In the genomic region with DNA sequence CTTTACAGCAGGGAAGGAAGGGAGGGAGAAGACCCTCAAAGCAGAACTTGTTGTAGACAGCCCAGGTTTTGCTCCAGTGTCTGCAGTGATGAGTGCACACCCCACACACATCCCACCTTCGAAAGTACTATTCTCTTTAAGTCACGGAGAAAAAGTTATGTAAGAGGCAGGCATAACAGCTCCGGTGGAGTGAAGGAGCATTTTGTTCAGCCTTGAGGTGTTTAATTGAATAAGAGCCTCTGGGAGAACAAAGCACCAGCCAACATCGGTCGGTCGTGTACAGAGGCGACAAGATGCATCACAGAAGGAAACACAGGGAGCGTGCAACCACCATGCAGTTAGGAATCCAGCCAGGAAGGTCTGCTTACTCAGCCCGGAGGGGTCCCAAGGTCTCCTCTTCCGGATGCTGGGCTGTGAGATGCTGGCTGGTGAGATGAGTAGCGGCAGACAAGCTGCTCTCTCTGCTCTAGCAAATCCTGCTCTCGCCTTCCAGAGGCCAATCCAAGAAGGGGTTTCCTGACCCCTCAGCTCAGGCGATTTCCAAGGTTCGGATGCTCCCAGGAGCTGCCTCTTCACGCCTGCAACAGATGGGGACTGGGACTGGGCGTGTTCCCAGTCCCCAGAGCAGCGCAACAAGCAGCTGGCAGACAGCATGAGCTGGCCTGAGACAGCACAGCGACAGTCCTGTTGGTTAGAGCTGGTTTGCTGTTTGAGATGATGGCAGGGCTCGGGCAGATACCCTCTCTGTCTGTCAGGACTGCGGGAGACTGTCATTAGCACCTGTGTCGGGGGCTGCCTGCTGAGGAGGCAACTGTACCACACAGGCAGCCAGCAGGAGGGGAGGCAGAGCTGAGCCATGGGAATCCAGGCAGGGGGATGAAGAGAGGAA, we compare ENCODE assay signal across 9 mouse cellular contexts. TPM values are rescaled to one million over a fixed set of nuclear protein-coding genes. Genes with fewer than 3 reads are reported as not detected.
DNase-seq lines count a peak whose midpoint lies in the region; ATAC-seq lines count a peak whose summit lies in the region.
"Had no signal": no experiment of that assay in that cellular context is flagged by ENCODE, and none has a peak within 500 bp of the region (broad histone marks: within the 10 kb centered on the region; RNA-seq: fewer than 3 reads in every experiment).

No protein-coding gene starts in this region.

- H3K27ac ChIP-seq in forebrain, embryonic 10.5 days, result peak overlapping the region; percentile 40; the same call in 1 of the 2 replicates
- H3K27ac ChIP-seq: kidney, postnatal 0 days had no signal

- no peaks in the 10 kb centered on the region for H3K36me3 ChIP-seq in forebrain, embryonic 10.5 days (replicated peaks)

- H3K27me3 ChIP-seq in forebrain, embryonic 10.5 days (ENCODE audit: poor library complexity, severe bottlenecking), result peaks cover 32% of the 10 kb centered on the region

- H3K4me1 ChIP-seq in forebrain, embryonic 10.5 days, result peaks cover 51% of the 10 kb centered on the region

- no peaks in the 10 kb centered on the region for H3K9me3 ChIP-seq in forebrain, embryonic 10.5 days

- no peak for ATAC-seq in CD4-positive, CD25-positive, alpha-beta regulatory T cell, adult 4 months

- H3K4me3 ChIP-seq in forebrain, embryonic 10.5 days, result no peak overlapping the region

- WGBS in forebrain, embryonic 10.5 days, result 31% methylated on average over 21 of the region's 21 CpGs

- DNase-seq in adrenal gland, adult 2 months, result peak; percentile 77
- no peak for DNase-seq in adrenal gland, postnatal 4 days (ENCODE audit: low spot score in 2 of 2)
- peak; percentile 62 to 65 for DNase-seq in adrenal gland, postnatal 36 days
- peak; percentile 22 for DNase-seq in forebrain, embryonic 10.5 days (ENCODE audit: extremely low spot score, low spot score)
- peak; percentile 60 to 63 for DNase-seq in layer of hippocampus, adult 8-10 months (ENCODE audit: low spot score in 2 of 2)
- DNase-seq in neural tube, embryonic 10.5 days (ENCODE audit: extremely low spot score, low spot score), result peak; percentile 38
- DNase-seq in spleen, adult 12 weeks (ENCODE audit: low spot score), result no peak

RNA-seq across cellular contexts. Expression of a gene that starts 41.3 kb away (rescaled TPM):
- total RNA-seq in adrenal gland, adult 2 months (2021), result 10 to 100 TPM; 36.0 to 48.0 TPM
- 10.0 and 10.6 TPM in 2 replicates for polyA plus RNA-seq in adrenal gland, adult 2 months (2012; rRNA removed)
- 10 to 100 TPM; 50.0 to 55.4 TPM for total RNA-seq in adrenal gland, postnatal 4 days (2021)
- 10 to 100 TPM; 36.8 to 42.7 TPM for total RNA-seq in adrenal gland, postnatal 36 days (2021)
- 45.0 and 48.4 TPM in 2 replicates for polyA plus RNA-seq in forebrain, embryonic 10.5 days (2016; fragmentation: Nextera tagmentation; extraction: Ambion mirVana)
- total RNA-seq in layer of hippocampus, adult 8-10 months (2022), result 100 to 1,000 TPM; 143 to 198 (median 175) TPM
- 10 to 100 TPM; 22.7 to 26.9 TPM for polyA plus RNA-seq in CD4-positive, CD25-positive, alpha-beta regulatory T cell, adult 4 months (2017; shearing (Covaris generic))

Comparison
In these comparisons a context has a peak if more than half of its experiments do, and no peak if none do; other contexts are left out.
1. DNase-seq: peak in adrenal gland, adult 2 months (single experiment), adrenal gland, postnatal 36 days (2 of 2), forebrain, embryonic 10.5 days (single experiment), layer of hippocampus, adult 8-10 months (2 of 2) and neural tube, embryonic 10.5 days (single experiment); none in adrenal gland, postnatal 4 days (0 of 2) and spleen, adult 12 weeks (single experiment).